Mouse (Mus musculus) monocyte, adult 5-6 weeks (primary cell): ENCODE data around the gene Panx1. TPM values are rescaled to one million over a fixed set of nuclear protein-coding genes. Genes with fewer than 3 reads are reported as not detected.

Source experiments
- ATAC-seq: fragments of 153-309, 156-312 bp; replicated peaks from 2 replicates; pipeline ENCODE4 v1.8.0; 2017; ENCODE audit warnings: mild to moderate bottlenecking; ENCODE audit not compliant: low TSS enrichment, insufficient number of reproducible peaks, severe bottlenecking, poor library complexity, low FRiP score
- total RNA-seq: library from RNA; stranded (forward); fragments of 200-1000, 200-491, 200-594 nt; gene quantifications from 3 replicates; pipeline ENCODE4 v1.2.3, GENCODE M21; 2017

The Panx1 gene
- total RNA-seq, 1 experiment from 2014 or later = 11.4 TPM

- no peak for ATAC-seq
Measured at GRCm38 (mm10) chr9:14983141-14983540, 62.1 kb downstream of the Panx1 start.

- no peak for ATAC-seq
Measured at GRCm38 (mm10) chr9:14982683-14983082, 62.6 kb downstream of the Panx1 start.

DNA sequence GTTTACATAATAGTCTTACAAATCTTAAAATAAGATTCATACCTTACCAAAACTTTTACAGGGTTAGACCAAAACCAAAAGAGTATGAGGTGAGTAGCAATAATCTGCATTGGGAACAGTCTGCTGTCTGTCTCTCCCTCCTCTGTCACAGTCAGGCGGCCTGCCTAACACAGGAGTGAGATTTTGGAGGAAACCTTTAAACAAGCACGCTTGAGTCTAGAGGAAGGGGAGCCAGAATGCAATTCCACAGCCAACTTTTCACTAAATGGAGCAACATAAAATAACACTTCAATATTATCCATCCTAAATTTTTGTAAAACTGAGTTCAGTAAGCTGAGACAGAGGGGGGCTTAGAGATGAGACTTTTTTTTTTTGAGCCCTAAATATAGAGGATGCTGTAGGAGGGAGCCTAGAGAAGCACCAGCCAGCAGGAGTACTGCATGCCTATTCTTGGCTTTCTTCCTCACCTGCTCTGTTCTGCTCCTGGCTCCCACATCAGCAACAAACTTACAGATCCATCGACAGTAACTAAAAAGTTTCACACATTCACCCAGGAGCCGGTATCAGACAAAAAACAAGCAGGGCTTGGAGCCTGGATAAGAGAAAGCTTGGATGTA, 63.6 kb downstream of the Panx1 start:
- no peak for ATAC-seq

GRCm38 (mm10) chr9:14974251-14975232, 70.7 kb downstream of the Panx1 start:
- ATAC-seq = no peak

GRCm38 (mm10) chr9:14973762-14974161, 71.5 kb downstream of the Panx1 start:
- ATAC-seq = no peak

GRCm38 (mm10) chr9:14970805-14971525, 74.3 kb downstream of the Panx1 start:
- no peak for ATAC-seq

DNA sequence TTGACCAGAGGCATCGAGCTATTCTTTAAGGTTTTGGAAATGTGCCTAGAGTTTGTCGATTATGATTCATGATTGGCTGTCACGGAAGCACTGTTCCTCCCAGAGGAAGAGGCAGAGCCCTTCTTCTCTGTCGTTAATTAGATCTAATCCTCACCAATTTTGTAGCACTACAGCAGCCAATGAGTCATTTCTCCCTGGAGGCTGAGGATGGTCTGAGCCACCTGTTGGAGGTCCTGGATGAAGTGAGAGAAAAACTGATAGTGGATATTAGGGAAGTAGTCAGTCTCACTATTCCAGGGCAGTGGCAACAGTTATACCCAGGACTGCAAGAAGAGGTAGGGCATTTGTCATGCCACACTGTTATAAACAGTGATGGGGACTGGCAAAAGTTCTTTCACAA, 75.1 kb downstream of the Panx1 start:
- no peak for ATAC-seq

DNA sequence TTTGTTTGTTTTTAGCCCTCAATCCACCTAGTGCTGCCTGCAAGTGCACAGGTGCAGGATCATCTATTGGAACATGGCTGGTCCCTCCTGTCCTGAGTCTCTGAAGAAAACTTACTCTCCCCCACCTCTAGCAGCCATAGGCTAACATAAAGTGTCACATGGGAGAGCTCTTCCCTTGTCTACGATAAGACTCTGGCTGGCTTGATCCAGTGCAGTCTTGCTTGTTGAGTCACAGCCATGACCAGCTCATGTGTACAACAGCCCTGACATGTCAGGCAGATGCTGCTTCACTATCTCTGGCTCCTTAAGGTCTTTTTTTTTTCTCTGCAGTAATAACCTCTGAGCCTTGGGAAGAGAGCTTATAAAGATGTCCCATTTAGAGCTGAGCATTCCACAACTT, 77.7 kb downstream of the Panx1 start:
- ATAC-seq = no peak

DNA sequence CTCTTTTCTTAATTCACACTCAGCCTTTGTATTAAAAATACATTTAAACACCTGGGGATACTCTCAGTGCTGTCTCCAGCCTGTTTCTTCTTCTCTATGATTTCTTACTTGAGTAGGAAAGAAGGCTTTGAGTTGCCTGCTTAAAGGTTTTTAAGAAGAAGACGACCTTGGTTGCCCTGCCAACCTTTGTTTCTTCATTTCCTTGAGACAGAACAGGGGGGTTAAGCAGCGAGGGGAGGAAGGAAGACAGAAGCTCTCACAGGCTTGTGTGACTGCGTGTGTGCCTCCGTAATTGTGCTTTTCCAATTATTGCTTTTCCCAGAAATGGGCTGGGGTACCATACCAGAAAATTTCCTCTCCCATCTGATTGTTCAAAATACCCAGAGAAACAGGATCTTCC, 78.5 kb downstream of the Panx1 start:
- ATAC-seq = no peak

GRCm38 (mm10) chr9:14965368-14965767, 79.9 kb downstream of the Panx1 start:
- no peak for ATAC-seq

DNA sequence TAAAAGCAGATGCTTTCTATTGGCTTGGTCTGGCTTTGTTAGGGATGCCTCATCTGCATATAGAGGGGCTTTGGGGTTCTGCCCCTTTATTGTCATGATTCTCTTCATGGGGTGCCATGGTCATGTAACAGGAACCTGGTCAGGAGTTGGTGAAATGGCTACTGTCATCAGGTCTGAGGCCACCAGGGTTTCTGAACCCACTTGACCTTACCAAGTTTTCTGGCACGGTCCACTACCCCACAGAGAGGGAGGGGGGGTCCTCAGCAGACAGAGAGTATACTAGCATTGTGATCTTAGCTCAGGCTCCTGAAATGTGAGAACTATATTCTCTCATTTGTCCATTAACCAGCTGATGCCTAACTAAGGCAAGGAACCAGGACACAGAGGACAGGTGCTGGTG, 82.5 kb downstream of the Panx1 start:
- no peak for ATAC-seq

DNA sequence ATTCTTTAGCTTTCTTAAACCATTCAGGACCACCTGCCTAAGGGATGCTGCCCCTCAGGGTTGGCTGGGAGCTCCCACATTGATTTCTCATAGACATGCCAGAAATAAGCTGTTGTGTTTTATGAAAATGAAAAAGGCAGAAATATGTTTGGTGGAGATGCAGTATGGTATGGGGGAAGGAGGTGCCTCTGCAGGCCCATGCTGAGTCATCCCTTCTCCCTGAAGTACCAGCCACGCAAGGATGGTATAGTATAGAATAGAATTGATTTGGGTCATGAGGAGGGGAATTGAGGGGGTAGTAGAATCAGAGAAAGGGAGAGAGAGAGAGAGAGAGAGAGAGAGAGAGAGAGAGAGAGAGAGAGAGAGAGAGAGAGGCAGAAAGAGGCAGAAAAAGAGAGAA, 90.6 kb downstream of the Panx1 start:
- no peak for ATAC-seq

Other genes with a start within 250 kb of the Panx1 start
- gene Gpr83, start 185.3 kb downstream of the Panx1 start, total RNA-seq = 0.11 TPM in 1 of 3 replicates, not detected in the others
- not detected in 3 replicates for gene Izumo1r, start 141.5 kb downstream of the Panx1 start, total RNA-seq
- gene Hephl1, start 66.6 kb upstream of the Panx1 start, total RNA-seq = not detected in 3 replicates
- not detected in 3 replicates for gene Vstm5, start 193.6 kb upstream of the Panx1 start, total RNA-seq
- 30.7 to 46.5 TPM (median 45.6 TPM) in 3 replicates for gene Med17, start 234.5 kb upstream of the Panx1 start, total RNA-seq